Mouse (Mus musculus) cerebellum, adult 2 months (tissue): ENCODE data around the gene Snrpn. TPM values are rescaled to one million over a fixed set of nuclear protein-coding genes. Genes with fewer than 3 reads are reported as not detected.
"Not testable (repeated sequence)": the region's sequence is repeated elsewhere in the genome, so short reads cannot be mapped to it uniquely, and the experiment has no call there.

Experiments used
- DNase-seq, 2 experiments: peaks; one replicate each; pipeline ENCODE4 v3.0.0; 2021
- H3K27ac ChIP-seq: fragments of 200-500 bp; 2 replicates; pipeline ENCODE4 v1.5.1; 2012; ENCODE audit warnings: low read length, control low read depth, inconsistent platforms; ENCODE audit not compliant: insufficient read depth
- H3K27me3 ChIP-seq: fragments of 200-500 bp; 2 replicates; pipeline ENCODE4 v1.6.1; 2012; ENCODE audit warnings: inconsistent platforms, mild to moderate bottlenecking, low read length, moderate library complexity; ENCODE audit not compliant: control insufficient read depth, insufficient read depth
- H3K4me1 ChIP-seq: fragments of 200-500 bp; 2 replicates; pipeline ENCODE4 v1.6.1; 2011; ENCODE audit warnings: low read length; ENCODE audit not compliant: control insufficient read depth, insufficient read depth
- H3K4me3 ChIP-seq: fragments of 200-500 bp; replicated peaks from 2 replicates; pipeline ENCODE3; 2011; ENCODE audit warnings: mild to moderate bottlenecking, low read depth, low read length, control low read depth; ENCODE audit not compliant: insufficient read depth
- CTCF ChIP-seq: fragments of 200-500 bp; IDR thresholded peaks from 2 replicates; pipeline ENCODE4 v1.5.1; 2011; ENCODE audit warnings: low read depth, mild to moderate bottlenecking, control low read depth, low read length, moderate library complexity, borderline replicate concordance; ENCODE audit not compliant: insufficient read depth
- POLR2A ChIP-seq: fragments of 200-500 bp; IDR thresholded peaks from 2 replicates; pipeline ENCODE4 v1.6.1; 2011; ENCODE audit warnings: low read length, control low read depth, borderline replicate concordance; ENCODE audit not compliant: insufficient read depth
- WGBS: fragments of 180-500 bp; shearing (Covaris S2); methylation state at CpG from one replicate; pipeline ENCODE4 v1.1.7; 2018; 5-methylcytosine and 5-hydroxymethylcytosine counted together
- polyA plus RNA-seq: library from polyadenylated mRNA; depleted of rRNA; stranded (reverse); fragments of >200 nt; gene quantifications from 2 replicates; pipeline ENCODE4 v1.2.3, GENCODE M21; 2012; rRNA removed

Gene Snrpn
- polyA plus RNA-seq: 958 and 1,030 TPM in 2 replicates

GRCm38 (mm10) chr7:60139742-60140480, at the start of gene Snrpn:
Gene Snrpn, minus strand, starts transcription at chr7:60140219.
- TF ChIP-seq CTCF (no peak), POLR2A (no peak)
- Histone ChIP-seq H3K4me3 (no peak within 1 kb of the TSS), H3K27ac (no peak within 1 kb of the TSS), H3K4me1 (no peaks in the 10 kb centered on the region), H3K27me3 (no peaks in the 10 kb centered on the region)
- 41% methylated on average over 4 of the region's 4 CpGs for WGBS
- peak; percentile 8 to 22 for DNase-seq

GRCm38 (mm10) chr7:60170250-60171185, 30.5 kb upstream of the Snrpn start:
- TF ChIP-seq POLR2A: no peak
- TF ChIP-seq CTCF: no peak
- H3K4me1 ChIP-seq: no peaks in the 10 kb centered on the region
- 39% methylated on average over 5 of the region's 5 CpGs for WGBS
- H3K27ac ChIP-seq: no peak overlapping the region
- DNase-seq: peak; percentile 70 to 77
- no peaks in the 10 kb centered on the region for H3K27me3 ChIP-seq
- H3K4me3 ChIP-seq: no peak overlapping the region

GRCm38 (mm10) chr7:60125332-60125731, 14.7 kb downstream of the Snrpn start:
- 76% methylated on average over 7 of the region's 7 CpGs for WGBS
- DNase-seq: no peak
- Histone ChIP-seq H3K4me3 (no peak overlapping the region), H3K4me1 (no peaks in the 10 kb centered on the region), H3K27ac (no peak overlapping the region), H3K27me3 (no peaks in the 10 kb centered on the region)
- TF ChIP-seq CTCF (no peak), POLR2A (no peak)

DNA sequence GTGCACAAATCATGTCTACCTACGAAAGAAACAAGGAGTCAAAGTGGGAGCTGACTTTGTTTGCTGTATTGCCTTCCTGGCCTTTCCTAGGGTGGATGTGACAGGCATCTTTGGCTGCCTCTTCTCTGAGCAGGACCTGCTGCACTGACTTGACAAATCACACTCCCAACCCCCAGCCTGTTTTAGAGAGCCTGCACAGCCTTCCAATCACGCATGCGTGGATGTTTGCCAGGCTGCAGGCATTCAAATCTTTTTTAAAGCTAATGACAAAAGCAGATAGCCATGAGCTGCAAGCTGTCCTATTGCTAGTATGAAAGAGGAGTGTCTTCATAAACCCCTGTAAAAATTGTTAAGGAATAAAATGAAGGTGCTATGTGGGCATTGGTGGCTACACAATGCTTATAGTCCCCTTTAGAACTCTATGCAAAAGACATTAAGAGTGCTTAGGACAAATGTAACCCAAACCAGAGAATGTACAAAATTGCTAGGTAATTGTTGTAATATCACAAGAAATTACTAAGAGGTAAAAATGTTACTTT, 16.9 kb downstream of the Snrpn start:
- H3K4me1 ChIP-seq, H3K27me3 ChIP-seq, H3K27ac ChIP-seq, H3K4me3 ChIP-seq: not testable (repeated sequence)
- DNase-seq: peak; percentile 2 to 9
- 48% methylated on average over 3 of the region's 3 CpGs for WGBS

DNA sequence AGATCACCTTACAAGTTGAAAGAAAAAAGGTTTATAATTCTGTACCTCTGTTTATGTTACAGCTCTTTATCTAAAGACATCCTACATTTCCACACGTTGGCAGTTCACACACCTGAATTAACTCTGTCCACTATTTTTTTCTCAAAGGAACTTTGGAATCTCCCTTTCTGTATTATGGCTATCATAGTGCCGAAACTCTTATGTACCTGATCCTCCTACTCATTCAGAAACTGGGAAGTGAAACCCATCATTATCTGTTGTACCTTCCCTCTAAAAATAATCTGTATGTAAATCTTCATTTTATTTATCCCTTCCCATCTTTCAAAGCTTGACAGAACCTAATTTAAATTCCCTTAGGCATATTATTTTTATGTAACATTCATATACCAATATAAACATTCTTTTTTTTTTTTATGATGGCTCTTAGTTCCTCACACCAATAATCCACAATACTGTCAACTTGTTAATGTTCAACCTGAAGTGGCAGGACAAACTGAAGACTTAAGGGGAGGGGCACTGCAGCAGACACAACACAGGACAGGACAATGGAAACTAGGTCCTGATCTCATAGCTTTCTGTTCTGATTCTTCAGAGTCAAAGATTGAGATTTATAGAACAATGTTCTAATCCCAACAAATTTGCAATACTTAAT, 17.5 kb downstream of the Snrpn start:
- H3K27ac ChIP-seq: no peak overlapping the region
- H3K4me1 ChIP-seq: no peaks in the 10 kb centered on the region
- 72% methylated on average over 2 of the region's 2 CpGs for whole genome bisulfite sequencing
- no peak for DNase-seq
- no peaks in the 10 kb centered on the region for H3K27me3 ChIP-seq
- no peak overlapping the region for H3K4me3 ChIP-seq
- TF ChIP-seq CTCF: no peak
- TF ChIP-seq POLR2A: no peak

DNA sequence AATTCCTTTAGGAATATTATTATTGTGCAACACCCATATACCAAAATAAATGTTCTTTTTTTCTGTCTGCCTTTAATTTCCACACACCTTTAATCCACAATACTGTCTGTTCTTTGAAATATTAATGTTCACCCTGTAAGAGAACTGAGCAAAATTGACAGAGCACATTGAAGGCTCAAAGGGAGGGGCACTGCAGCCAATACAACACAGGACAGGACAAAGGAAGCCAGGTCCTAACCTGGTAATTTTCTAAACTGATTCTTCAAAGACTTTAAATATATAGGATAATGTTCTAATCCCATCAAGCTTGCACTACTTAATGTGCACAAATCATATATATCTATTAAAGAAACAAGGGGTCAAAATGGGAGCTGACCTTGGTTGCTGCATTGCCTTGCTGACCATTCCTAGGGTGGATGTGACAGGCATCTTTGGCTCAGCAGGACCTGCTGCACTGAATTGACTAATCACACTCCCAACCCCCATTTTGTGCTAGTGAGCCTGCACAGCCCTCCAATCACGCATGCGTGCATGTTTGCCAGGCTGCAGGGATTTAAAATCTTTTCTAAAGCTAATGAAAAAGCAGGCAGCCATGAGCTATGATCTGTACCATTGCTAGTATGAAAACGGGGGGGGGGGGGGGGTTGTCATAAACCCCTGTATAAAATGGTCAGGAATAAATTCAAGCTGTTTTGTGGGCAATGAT, 42.7 kb downstream of the Snrpn start:
- Histone ChIP-seq H3K27me3 (no peaks in the 10 kb centered on the region), H3K27ac (no peak overlapping the region), H3K4me3 (no peak overlapping the region), H3K4me1 (no peaks in the 10 kb centered on the region)
- 33% methylated on average over 3 of the region's 3 CpGs for WGBS
- DNase-seq: peak; percentile 14 to 17
- TF ChIP-seq CTCF: no peak
- TF ChIP-seq POLR2A: no peak

DNA sequence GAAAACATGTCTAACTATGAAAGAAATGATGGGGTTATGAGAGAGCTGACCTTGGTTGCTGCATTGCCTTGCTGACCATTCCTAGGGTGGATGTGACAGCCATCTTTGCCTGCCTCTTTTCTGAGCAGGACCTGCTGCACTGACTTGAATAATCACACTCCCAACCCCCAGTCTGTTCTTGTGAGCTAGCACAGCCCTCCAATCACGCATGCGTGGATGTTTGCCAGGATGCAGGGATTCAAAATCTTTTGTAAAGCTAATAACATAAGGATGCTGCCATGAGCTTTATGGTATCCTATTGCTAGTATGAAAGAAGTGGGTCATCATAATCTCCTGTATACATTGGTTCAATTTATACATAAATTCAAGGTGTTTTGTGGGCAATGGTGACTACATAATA, 63.7 kb downstream of the Snrpn start:
- DNase-seq: no peak
- Histone ChIP-seq H3K27me3 (no peaks in the 10 kb centered on the region), H3K4me3 (no peak overlapping the region), H3K4me1 (no peaks in the 10 kb centered on the region), H3K27ac (no peak overlapping the region)
- no peak for TF ChIP-seq POLR2A
- no peak for TF ChIP-seq CTCF
- WGBS: 54% methylated on average over 2 of the region's 2 CpGs
